Mouse (Mus musculus): ENCODE data around the gene Cxcl15.

DNA sequence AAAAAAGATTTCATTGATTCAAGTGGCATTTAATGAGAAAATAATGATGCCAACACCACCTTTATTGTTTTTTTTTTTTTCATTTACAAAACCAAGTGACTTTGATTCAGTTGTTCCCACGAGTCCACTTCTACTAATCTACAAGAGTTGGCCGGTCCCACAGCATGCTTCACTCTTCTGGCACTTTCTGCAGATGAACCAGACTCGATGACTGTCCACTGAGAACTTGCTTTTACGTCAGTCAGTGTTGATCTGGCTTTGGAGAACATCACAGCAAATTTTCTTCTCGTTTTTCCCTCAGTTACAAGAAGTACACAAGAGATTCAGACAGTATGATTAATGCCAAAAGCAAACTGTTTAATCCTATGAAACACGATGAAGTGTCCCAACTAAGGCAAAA lies 15.5 kb upstream of the Cxcl15 start:
- no peak for TF ChIP-seq GATA1 (IDR thresholded peaks at IDR 0.05; ENCODE audit: borderline replicate concordance, low read length)
- no peak for TF ChIP-seq FLI1 (IDR thresholded peaks at IDR 0.05; ENCODE audit: low read length)

Measured in megakaryocyte, embryonic 14.5 days (primary cell).